Mouse (Mus musculus) bone marrow, adult 2 months (tissue): ENCODE measurements around the gene Cpm. TPM values are rescaled to one million over a fixed set of nuclear protein-coding genes. Genes with fewer than 3 reads are reported as not detected.

Source experiments
- H3K27ac ChIP-seq: fragments of 200-500 bp; 2 replicates; pipeline ENCODE4 v1.5.1; 2012; ENCODE audit warnings: low read depth, mild to moderate bottlenecking, control low read depth, inconsistent platforms, low read length; ENCODE audit not compliant: control insufficient read depth, poor library complexity, insufficient read depth
- H3K4me1 ChIP-seq: fragments of 200-500 bp; 2 replicates; pipeline ENCODE4 v1.6.1; 2011; ENCODE audit warnings: low read length; ENCODE audit not compliant: control insufficient read depth, insufficient read depth
- H3K4me3 ChIP-seq: fragments of 200-500 bp; replicated peaks from 2 replicates; pipeline ENCODE3; 2011; ENCODE audit warnings: mild to moderate bottlenecking, low read depth, low read length, control low read depth; ENCODE audit not compliant: control insufficient read depth
- CTCF ChIP-seq: fragments of 200-500 bp; IDR thresholded peaks from 2 replicates; pipeline ENCODE4 v1.5.1; 2011; ENCODE audit warnings: low read length, control low read depth; ENCODE audit not compliant: control insufficient read depth, insufficient read depth
- POLR2A ChIP-seq: fragments of 200-500 bp; IDR thresholded peaks from 2 replicates; pipeline ENCODE4 v1.6.1; 2011; ENCODE audit warnings: low read depth, mild to moderate bottlenecking, control low read depth, low read length, borderline replicate concordance; ENCODE audit not compliant: control insufficient read depth
- WGBS: fragments of 180-500 bp; shearing (Covaris S2); methylation state at CpG from one replicate; pipeline ENCODE4 v1.1.7; 2018; 5-methylcytosine and 5-hydroxymethylcytosine counted together
- polyA plus RNA-seq: library from polyadenylated mRNA; stranded (reverse); fragments of >200 nt; gene quantifications from 2 replicates; pipeline ENCODE4 v1.2.4, GENCODE M21; 2011; ENCODE audit warnings: low replicate concordance; ENCODE audit not compliant: missing spikeins, insufficient read depth, insufficient read length

The Cpm gene
- polyA plus RNA-seq, 1 experiment, result 11.6 TPM

DNA sequence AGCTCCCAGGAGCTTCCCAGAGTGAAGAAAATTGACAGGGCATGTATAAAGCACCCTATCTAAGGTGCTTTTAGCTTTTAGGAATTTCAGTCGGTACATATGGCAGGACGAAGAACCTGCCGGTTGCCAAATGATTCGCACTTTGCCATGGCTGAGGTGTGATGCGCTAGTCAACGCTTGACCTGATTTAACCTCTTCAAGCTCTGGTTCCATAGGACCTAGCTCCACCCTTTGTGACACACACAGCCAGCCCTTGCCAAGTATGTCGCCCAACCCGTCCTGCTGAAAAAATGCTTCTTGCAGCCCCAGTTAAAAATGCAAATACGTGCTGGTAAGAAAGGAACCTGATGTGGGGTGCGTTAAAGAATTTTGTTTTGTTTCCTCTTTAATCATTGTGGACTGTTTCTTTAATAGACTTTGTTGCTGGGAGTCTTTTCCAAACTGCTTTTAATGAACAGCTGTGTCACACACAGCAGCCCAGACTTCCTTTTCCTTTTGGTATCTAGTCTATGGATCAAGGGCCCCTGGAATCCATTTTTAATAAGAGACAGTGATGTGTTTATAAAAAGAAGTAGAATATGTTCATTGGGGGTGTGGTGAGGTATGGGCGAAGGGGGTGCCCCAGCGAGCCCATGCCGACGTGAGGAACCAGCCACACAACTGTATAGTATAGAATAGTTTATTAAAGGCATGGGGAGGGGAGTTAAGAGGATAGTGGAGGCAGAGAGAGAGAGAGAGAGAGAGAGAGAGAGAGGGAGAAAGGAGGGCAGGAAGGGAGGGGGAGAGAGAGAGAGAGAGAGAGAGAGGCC, 34.0 kb downstream of the Cpm start:
- Histone ChIP-seq H3K4me1 (no peaks in the 10 kb centered on the region; the same call in 1 of the 2 replicates), H3K4me3 (no peak overlapping the region), H3K27ac (no peak overlapping the region)
- 73% methylated on average over 14 of the region's 14 CpGs for WGBS
- TF ChIP-seq CTCF (no peak), POLR2A (no peak)

DNA sequence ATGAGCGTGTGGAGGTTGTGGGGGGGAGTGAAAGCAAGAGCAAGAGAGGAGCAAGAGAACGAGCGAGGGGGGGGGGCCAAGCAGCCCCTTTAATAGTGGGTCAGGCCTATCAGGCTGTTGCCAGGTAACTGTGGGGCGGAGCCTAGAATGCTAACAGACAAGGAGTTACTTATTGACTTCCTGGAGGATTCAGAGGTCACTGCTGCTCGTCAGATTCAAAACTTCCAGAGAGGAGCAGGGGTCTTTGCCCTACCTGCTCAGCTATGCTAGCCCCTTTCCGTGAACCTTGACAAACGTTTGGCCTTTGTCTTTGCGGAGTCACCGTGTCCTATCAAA, 34.5 kb downstream of the Cpm start:
- Histone ChIP-seq H3K4me3 (no peak overlapping the region), H3K27ac (no peak overlapping the region), H3K4me1 (no peaks in the 10 kb centered on the region; the same call in 1 of the 2 replicates)
- 79% methylated on average over 9 of the region's 9 CpGs for WGBS
- TF ChIP-seq POLR2A (no peak), CTCF (no peak)

DNA sequence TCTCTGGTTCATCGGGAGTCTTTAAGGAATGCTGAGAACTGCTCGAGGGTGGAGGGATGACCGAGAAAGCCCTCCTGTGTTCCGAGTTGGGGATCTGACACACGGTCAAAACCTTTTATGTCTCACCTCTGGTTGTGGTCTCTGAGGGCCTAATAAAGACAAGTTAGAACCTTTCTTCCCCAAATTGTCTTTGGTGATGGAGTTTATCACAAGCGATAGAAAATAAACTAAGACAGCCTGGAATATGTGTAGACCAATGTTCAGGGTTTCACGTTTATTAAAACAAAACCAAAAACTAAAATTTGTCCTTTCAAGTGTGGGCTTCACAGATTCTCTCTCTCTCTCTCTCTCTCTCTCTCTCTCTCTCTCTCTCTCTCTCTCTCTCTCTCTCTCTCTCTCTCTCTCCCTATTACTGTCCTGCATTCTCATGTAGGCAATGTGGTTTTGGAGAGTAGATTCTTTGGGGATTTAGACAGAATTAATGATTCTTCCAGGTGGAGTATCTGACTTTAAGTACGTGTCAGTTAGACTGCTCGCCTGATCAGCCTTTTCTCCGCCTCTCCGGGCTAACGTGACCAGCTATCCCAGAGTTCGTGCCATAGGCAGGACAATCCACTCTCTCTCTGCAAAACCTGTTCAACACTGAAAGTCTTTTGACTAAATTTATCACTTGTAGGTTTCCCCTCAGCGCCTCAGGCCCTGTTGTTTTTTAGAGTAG, 35.1 kb downstream of the Cpm start:
- no peak overlapping the region for H3K4me3 ChIP-seq
- no peak overlapping the region for H3K27ac ChIP-seq
- H3K4me1 ChIP-seq, result no peaks in the 10 kb centered on the region; the same call in 1 of the 2 replicates
- 81% methylated on average over 14 of the region's 14 CpGs for WGBS
- TF ChIP-seq CTCF (no peak), POLR2A (no peak)

DNA sequence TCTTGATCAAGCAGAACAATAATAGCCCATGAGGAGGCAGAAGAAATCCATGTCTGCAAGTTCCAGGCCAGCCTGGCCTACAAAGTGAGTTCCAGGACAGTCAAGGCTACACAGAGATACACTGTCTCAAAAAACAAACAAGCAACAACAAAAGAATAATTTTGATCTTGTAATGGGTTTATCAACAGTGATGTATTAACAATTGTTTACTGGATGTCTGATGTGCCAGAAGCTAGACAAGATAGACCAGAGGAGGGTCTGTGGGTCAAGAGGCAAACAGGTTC, 35.6 kb downstream of the Cpm start:
- TF ChIP-seq POLR2A, result no peak
- no peak for TF ChIP-seq CTCF
- H3K4me1 ChIP-seq, result no peaks in the 10 kb centered on the region; the same call in 1 of the 2 replicates
- H3K27ac ChIP-seq, result no peak overlapping the region
- no peak overlapping the region for H3K4me3 ChIP-seq

DNA sequence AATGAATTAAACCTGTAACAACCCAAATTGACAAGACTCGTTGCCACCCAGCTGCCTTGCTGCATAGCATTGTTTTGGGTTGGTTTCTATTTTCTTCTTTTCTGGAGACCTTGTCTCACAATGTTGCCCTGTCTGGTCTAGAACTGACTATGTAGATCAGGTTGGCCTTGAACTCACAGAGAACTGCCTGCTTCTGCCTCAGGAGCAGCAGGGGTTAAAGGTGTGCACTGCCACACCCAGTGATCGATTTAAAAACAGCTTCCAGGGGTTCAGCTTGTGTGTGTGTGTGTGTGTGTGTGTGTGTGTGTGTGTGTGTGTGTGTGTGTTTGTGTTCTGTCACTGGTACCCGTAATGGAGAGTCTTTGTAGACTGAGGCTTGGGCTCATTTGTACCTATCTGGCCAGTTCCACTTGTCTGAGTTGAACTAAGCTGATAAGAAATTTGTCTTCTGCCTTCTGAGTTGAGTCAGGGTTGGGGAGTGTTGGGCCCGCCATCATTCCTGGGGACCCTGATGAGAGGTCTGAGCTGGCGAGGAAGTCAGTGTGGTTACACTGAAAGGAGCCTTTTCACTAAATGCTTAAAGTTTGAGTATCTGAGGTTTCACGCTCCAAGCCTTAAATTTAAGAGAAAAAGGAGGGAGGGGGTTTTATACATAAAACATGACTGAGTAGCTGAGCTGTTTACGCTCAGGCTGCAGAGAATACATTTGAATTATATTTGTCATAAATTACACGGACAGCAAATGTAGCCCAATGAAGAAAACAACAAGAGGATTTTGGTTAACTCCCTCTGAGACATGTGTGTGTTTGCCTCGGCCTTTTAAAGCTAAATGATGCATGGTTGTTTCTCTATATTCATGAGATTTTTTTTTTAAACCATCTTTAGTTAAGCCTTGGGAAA, 36.3 kb downstream of the Cpm start:
- no peak overlapping the region for H3K4me3 ChIP-seq
- no peak overlapping the region; the same call in 1 of the 2 replicates for H3K27ac ChIP-seq
- no peaks in the 10 kb centered on the region; the same call in 1 of the 2 replicates for H3K4me1 ChIP-seq
- TF ChIP-seq CTCF (no peak), POLR2A (no peak)
- WGBS, result 67% methylated on average over 9 of the region's 9 CpGs

DNA sequence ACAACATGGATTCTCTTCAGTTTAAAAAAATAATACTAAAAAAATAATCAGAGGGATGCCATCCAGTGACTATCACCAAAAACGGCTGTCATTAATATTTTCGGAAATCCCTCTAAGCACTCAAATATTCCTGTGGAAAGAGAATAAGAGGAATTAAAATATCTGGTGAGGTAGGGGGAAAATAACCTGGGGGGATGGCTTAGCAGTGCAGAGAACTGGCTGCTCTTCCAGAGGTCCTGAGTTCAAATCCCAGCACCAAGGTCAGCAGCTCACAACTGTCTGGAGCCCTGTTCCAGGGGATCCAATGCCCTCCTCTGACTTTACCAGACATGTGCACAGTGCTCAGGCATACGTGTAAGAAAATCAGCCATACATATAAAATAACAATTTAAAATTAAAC, 37.1 kb downstream of the Cpm start:
- TF ChIP-seq POLR2A, result no peak
- TF ChIP-seq CTCF, result no peak
- H3K4me3 ChIP-seq, result no peak overlapping the region
- WGBS, result 78% methylated on average over 3 of the region's 3 CpGs
- H3K4me1 ChIP-seq, result no peaks in the 10 kb centered on the region; the same call in 1 of the 2 replicates
- H3K27ac ChIP-seq, result no peak overlapping the region

DNA sequence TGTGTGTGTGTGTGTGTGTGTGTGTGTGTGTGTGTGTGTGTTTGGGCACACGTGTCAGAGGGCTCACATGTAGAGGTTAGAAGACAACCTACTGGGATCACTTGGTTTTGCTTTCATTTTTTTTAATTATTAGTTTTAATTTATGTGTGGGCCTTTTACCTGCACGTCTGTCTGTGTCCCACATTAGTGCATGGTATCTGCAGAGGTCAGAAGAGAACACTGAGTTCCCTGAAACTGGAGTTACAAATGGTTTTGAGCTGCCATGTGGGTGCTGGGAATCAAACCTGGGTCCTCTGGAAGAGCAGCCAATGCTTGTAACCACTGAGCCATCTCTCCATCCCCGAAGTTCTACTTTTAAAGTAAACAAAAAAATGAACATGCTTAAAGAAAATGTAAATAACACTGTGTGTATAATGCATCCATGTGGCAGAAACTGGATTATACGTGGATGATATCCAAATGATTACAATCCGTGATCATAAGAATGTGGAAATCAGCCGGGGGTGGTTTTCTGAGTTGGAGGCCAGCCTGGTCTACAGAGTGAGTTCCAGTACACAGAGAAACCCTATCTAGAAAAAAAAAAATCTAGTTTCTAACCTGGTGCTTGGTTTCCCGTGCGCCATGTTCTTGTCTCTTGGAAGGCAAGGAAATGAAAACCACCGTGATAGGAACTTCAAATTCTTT, 37.8 kb downstream of the Cpm start:
- Histone ChIP-seq H3K4me3 (no peak overlapping the region), H3K27ac (no peak overlapping the region), H3K4me1 (no peaks in the 10 kb centered on the region; the same call in 1 of the 2 replicates)
- 83% methylated on average over 9 of the region's 9 CpGs for WGBS
- TF ChIP-seq CTCF (no peak), POLR2A (no peak)
